Mouse (Mus musculus) lung, embryonic 16.5 days (tissue): ENCODE results near the gene Bag5. TPM values are rescaled to one million over a fixed set of nuclear protein-coding genes. Genes with fewer than 3 reads are reported as not detected.
A peak's percentile ranks its signal among the peaks of the same experiment; 100 is the strongest.

Experiments
- ATAC-seq: fragments of 200-750 bp; cut with Nextera tagmentation; 2 replicates; pipeline ENCODE4 v1.8.0; 2017; ENCODE audit warnings: low read depth, mild to moderate bottlenecking, moderate library complexity
- H3K27ac ChIP-seq: fragments of 300-500 bp; sonication (generic); 2 replicates; pipeline ENCODE4 v1.5.1; 2014; ENCODE audit warnings: mild to moderate bottlenecking, control low read depth, low read length
- H3K27me3 ChIP-seq: fragments of 300-500 bp; sonication (generic); 2 replicates; pipeline ENCODE4 v1.6.1; 2014; ENCODE audit warnings: low read depth, low read length, mixed read lengths; ENCODE audit not compliant: control insufficient read depth, insufficient read depth
- H3K36me3 ChIP-seq: fragments of 300-500 bp; sonication (generic); 2 replicates; pipeline ENCODE4 v1.6.1; 2014; ENCODE audit warnings: low read length; ENCODE audit not compliant: control insufficient read depth, insufficient read depth
- H3K4me1 ChIP-seq: fragments of 300-500 bp; sonication (generic); replicated peaks from 2 replicates; pipeline ENCODE4 v1.6.1; 2014; ENCODE audit warnings: low read length, mixed read lengths; ENCODE audit not compliant: control insufficient read depth, insufficient read depth
- H3K4me2 ChIP-seq: fragments of 300-500 bp; sonication (generic); 2 replicates; pipeline ENCODE4 v1.6.1; 2014; ENCODE audit warnings: low read depth, low read length, control low read depth
- H3K4me3 ChIP-seq: fragments of 300-500 bp; sonication (generic); 2 replicates; pipeline ENCODE4 v1.5.1; 2014; ENCODE audit warnings: mild to moderate bottlenecking, low read length, control low read depth
- H3K9ac ChIP-seq: fragments of 300-500 bp; sonication (generic); 2 replicates; pipeline ENCODE4 v1.6.1; 2014; ENCODE audit warnings: low read length, control low read depth
- H3K9me3 ChIP-seq: fragments of 300-500 bp; sonication (generic); 2 replicates; pipeline ENCODE4 v1.6.1; 2016; ENCODE audit warnings: low read length; ENCODE audit not compliant: control insufficient read depth
- WGBS: fragments of 180-500 bp; shearing (Covaris S2); extraction: QIAGEN DNeasy Blood & Tissue Kit; methylation state at CpG from one replicate; pipeline ENCODE4 v1.1.7; 2014; 5-methylcytosine and 5-hydroxymethylcytosine counted together
- polyA plus RNA-seq: library from polyadenylated mRNA; unstranded; fragments of >200 nt; fragmentation: Nextera tagmentation; extraction: Ambion mirVana; gene quantifications from 2 replicates; pipeline ENCODE4 v1.2.1, GENCODE M21; 2015

Gene Bag5
- polyA plus RNA-seq, 1 experiment from 2014 or later = 50.2 TPM

GRCm38 (mm10) chr12:111686390-111686789 is 26.7 kb downstream of the Bag5 start:
- no peak overlapping the region for H3K9ac ChIP-seq
- no peak for ATAC-seq
- H3K27me3 ChIP-seq = no peaks in the 10 kb centered on the region
- 76% methylated on average over 4 of the region's 4 CpGs for WGBS
- H3K4me3 ChIP-seq = no peak overlapping the region
- no peaks in the 10 kb centered on the region for H3K9me3 ChIP-seq
- H3K4me2 ChIP-seq = no peak overlapping the region
- H3K4me1 ChIP-seq = peaks cover 22% of the 10 kb centered on the region
- no peaks in the 10 kb centered on the region for H3K36me3 ChIP-seq
- peak overlapping the region; percentile 73; the same call in 1 of the 2 replicates for H3K27ac ChIP-seq

- Histone ChIP-seq H3K9ac (peak overlapping the region; percentile 35; the same call in 1 of the 2 replicates), H3K4me2 (no peak overlapping the region), H3K27ac (peak overlapping the region; percentile 86), H3K27me3 (no peaks in the 10 kb centered on the region), H3K9me3 (no peaks in the 10 kb centered on the region), H3K36me3 (0 out of 2 replicates have a peak, but pooled peaks cover 3% of the 10 kb centered on the region), H3K4me3 (no peak overlapping the region), H3K4me1 (peaks cover 23% of the 10 kb centered on the region)
- WGBS = 49% methylated on average over 4 of the region's 5 CpGs
- ATAC-seq = peak; percentile 50
Measured at GRCm38 (mm10) chr12:111682806-111683205, 30.3 kb downstream of the Bag5 start.

GRCm38 (mm10) chr12:111682003-111682402 is 31.1 kb downstream of the Bag5 start:
- H3K9ac ChIP-seq = 0 out of 2 replicates have a peak overlapping the region, but pooled peaks have one; percentile 17
- peaks cover 27% of the 10 kb centered on the region for H3K4me1 ChIP-seq
- 0 out of 2 replicates have a peak, but pooled peaks cover 3% of the 10 kb centered on the region for H3K36me3 ChIP-seq
- no peak overlapping the region for H3K4me3 ChIP-seq
- no peaks in the 10 kb centered on the region for H3K27me3 ChIP-seq
- WGBS = 79% methylated on average over 5 of the region's 5 CpGs
- ATAC-seq = no peak
- H3K4me2 ChIP-seq = no peak overlapping the region
- peak overlapping the region; percentile 86 for H3K27ac ChIP-seq
- no peaks in the 10 kb centered on the region for H3K9me3 ChIP-seq

GRCm38 (mm10) chr12:111681305-111681704 is 31.8 kb downstream of the Bag5 start:
- Histone ChIP-seq H3K36me3 (0 out of 2 replicates have a peak, but pooled peaks cover 3% of the 10 kb centered on the region), H3K27ac (peak overlapping the region; percentile 86), H3K4me1 (peaks cover 23% of the 10 kb centered on the region), H3K9me3 (no peaks in the 10 kb centered on the region), H3K27me3 (no peaks in the 10 kb centered on the region), H3K4me3 (no peak overlapping the region), H3K4me2 (no peak overlapping the region), H3K9ac (0 out of 2 replicates have a peak overlapping the region, but pooled peaks have one; percentile 11)
- ATAC-seq = peak; percentile 8; the same call in 1 of the 2 replicates
- WGBS = 65% methylated on average over 8 of the region's 8 CpGs

- H3K4me1 ChIP-seq = peaks cover 23% of the 10 kb centered on the region
- H3K36me3 ChIP-seq = 0 out of 2 replicates have a peak, but pooled peaks cover 3% of the 10 kb centered on the region
- peak overlapping the region; percentile 86 for H3K27ac ChIP-seq
- no peak overlapping the region for H3K9ac ChIP-seq
- H3K27me3 ChIP-seq = no peaks in the 10 kb centered on the region
- H3K9me3 ChIP-seq = no peaks in the 10 kb centered on the region
- ATAC-seq = no peak
- WGBS = 91% methylated on average over 13 of the region's 13 CpGs
- H3K4me3 ChIP-seq = no peak overlapping the region
- no peak overlapping the region for H3K4me2 ChIP-seq
Measured at GRCm38 (mm10) chr12:111680661-111681060, 32.4 kb downstream of the Bag5 start.

GRCm38 (mm10) chr12:111678997-111679396 is 34.1 kb downstream of the Bag5 start:
- peak overlapping the region; percentile 92 for H3K4me3 ChIP-seq
- H3K9me3 ChIP-seq = no peaks in the 10 kb centered on the region
- H3K27me3 ChIP-seq = peaks cover 2% of the 10 kb centered on the region
- peaks cover 23% of the 10 kb centered on the region for H3K4me1 ChIP-seq
- 41% methylated on average over 7 of the region's 7 CpGs for WGBS
- H3K27ac ChIP-seq = no peak overlapping the region
- 0 out of 2 replicates have a peak, but pooled peaks cover 3% of the 10 kb centered on the region for H3K36me3 ChIP-seq
- no peak for ATAC-seq
- peak overlapping the region; percentile 88 for H3K9ac ChIP-seq
- peak overlapping the region; percentile 96 for H3K4me2 ChIP-seq

- WGBS = 3% methylated on average over 13 of the region's 13 CpGs
- Histone ChIP-seq H3K27ac (no peak overlapping the region), H3K4me1 (peaks cover 23% of the 10 kb centered on the region)
Measured at GRCm38 (mm10) chr12:111678670-111678933, 34.5 kb downstream of the Bag5 start.

GRCm38 (mm10) chr12:111677882-111678669 is 35.0 kb downstream of the Bag5 start, which contains the start of gene Trmt61a:
TSS of gene Trmt61a (plus strand) at chr12:111678105.
- H3K36me3 ChIP-seq = 0 out of 2 replicates have a peak, but pooled peaks cover 3% of the 10 kb centered on the region
- peak within 1 kb of the TSS; percentile 88 for H3K9ac ChIP-seq
- ATAC-seq = peak; percentile 90
- H3K9me3 ChIP-seq = no peaks in the 10 kb centered on the region
- H3K4me2 ChIP-seq = peak within 1 kb of the TSS; percentile 96
- peaks cover 11% of the 10 kb centered on the region for H3K27me3 ChIP-seq
- peaks cover 23% of the 10 kb centered on the region for H3K4me1 ChIP-seq
- H3K27ac ChIP-seq = peak within 1 kb of the TSS; percentile 99
- H3K4me3 ChIP-seq = peak within 1 kb of the TSS; percentile 92
- WGBS = under 1% methylated on average over 51 of the region's 51 CpGs

More at GRCm38 (mm10) chr12:111678670-111678933, 34.5 kb downstream of the Bag5 start:
- H3K9ac ChIP-seq = peak overlapping the region; percentile 88
- H3K27me3 ChIP-seq = peaks cover 6% of the 10 kb centered on the region
- no peak for ATAC-seq
- peak overlapping the region; percentile 96 for H3K4me2 ChIP-seq
- peak overlapping the region; percentile 92 for H3K4me3 ChIP-seq
- no peaks in the 10 kb centered on the region for H3K9me3 ChIP-seq
- H3K36me3 ChIP-seq = 0 out of 2 replicates have a peak, but pooled peaks cover 3% of the 10 kb centered on the region

- Histone ChIP-seq H3K4me3 (peak overlapping the region; percentile 92), H3K36me3 (0 out of 2 replicates have a peak, but pooled peaks cover 3% of the 10 kb centered on the region), H3K4me1 (peaks cover 27% of the 10 kb centered on the region), H3K4me2 (peak overlapping the region; percentile 96), H3K27ac (peak overlapping the region; percentile 99), H3K9me3 (no peaks in the 10 kb centered on the region), H3K27me3 (peaks cover 18% of the 10 kb centered on the region), H3K9ac (peak overlapping the region; percentile 88)
- peak; percentile 12; the same call in 1 of the 2 replicates for ATAC-seq
- 12% methylated on average over 5 of the region's 5 CpGs for WGBS
Measured at GRCm38 (mm10) chr12:111677421-111677820, 35.6 kb downstream of the Bag5 start.
